ENCODE assay signal across 8 mouse cellular contexts in genomic region chr15:103285778-103286417, GRCm38 (mm10). TPM values are rescaled to one million over a fixed set of nuclear protein-coding genes. Genes with fewer than 3 reads are reported as not detected.
DNase-seq lines count a peak whose midpoint lies in the region; ATAC-seq and TF ChIP-seq lines count a peak whose summit lies in the region.

No protein-coding gene starts in this region.

- H3K9me3 ChIP-seq in kidney, embryonic 14.5 days (ENCODE audit: control insufficient read depth, low read length): no peaks in the 10 kb centered on the region
- no peaks in the 10 kb centered on the region for H3K9me3 ChIP-seq in midbrain, postnatal 0 days (ENCODE audit: low read length)

- no peaks in the 10 kb centered on the region for H3K27me3 ChIP-seq in kidney, embryonic 14.5 days (ENCODE audit: control insufficient read depth, insufficient read depth, low read length)
- H3K27me3 ChIP-seq in midbrain, postnatal 0 days (ENCODE audit: insufficient read depth, low read length): no peaks in the 10 kb centered on the region

- no peak overlapping the region for H3K4me3 ChIP-seq in kidney, embryonic 14.5 days (ENCODE audit: low read length)
- no peak overlapping the region for H3K4me3 ChIP-seq in midbrain, postnatal 0 days (ENCODE audit: low read depth, low read length)

- WGBS in kidney, embryonic 14.5 days: 74% methylated on average over 1 of the region's 1 CpGs
- WGBS in midbrain, postnatal 0 days: 61% methylated on average over 1 of the region's 1 CpGs

- H3K4me1 ChIP-seq in kidney, embryonic 14.5 days (ENCODE audit: control insufficient read depth, insufficient read depth, low read length): peaks cover 26% of the 10 kb centered on the region
- no peaks in the 10 kb centered on the region for H3K4me1 ChIP-seq in midbrain, postnatal 0 days (ENCODE audit: insufficient read depth, low read length)

- no peak overlapping the region for H3K9ac ChIP-seq in kidney, embryonic 14.5 days (ENCODE audit: low read depth, low read length)
- no peak overlapping the region for H3K9ac ChIP-seq in midbrain, postnatal 0 days (replicated peaks; ENCODE audit: low read length, poor library complexity, severe bottlenecking)

- H3K27ac ChIP-seq in kidney, embryonic 14.5 days (ENCODE audit: low read depth, low read length): no peak overlapping the region
- H3K27ac ChIP-seq in midbrain, postnatal 0 days (ENCODE audit: low read depth, low read length): peak overlapping the region; percentile 51

- TF ChIP-seq CTCF in midbrain, postnatal 0 days (IDR thresholded peaks at IDR 0.05): no peak

- DNase-seq in kidney, adult 18-20 months: peak; percentile 41
- peak; percentile 80 to 83 for DNase-seq in cerebellum, postnatal 14 days
- peak; percentile 58 for DNase-seq in gastrocnemius, postnatal 25 days
- peak; percentile 53 to 70 for DNase-seq in kidney, postnatal 25 days
- peak; percentile 81 for DNase-seq in midbrain, postnatal 0 days (ENCODE audit: low spot score)
- DNase-seq in urinary bladder, adult 18-20 months (ENCODE audit: low spot score in 2 of 2): no peak
- DNase-seq in thymus, postnatal 4 days: no peak

- no peak overlapping the region for H3K4me2 ChIP-seq in kidney, embryonic 14.5 days (replicated peaks; ENCODE audit: low read depth, low read length)
- no peak overlapping the region for H3K4me2 ChIP-seq in midbrain, postnatal 0 days (ENCODE audit: low read depth, low read length, poor library complexity, severe bottlenecking)

- peaks cover 16% of the 10 kb centered on the region for H3K36me3 ChIP-seq in kidney, embryonic 14.5 days (ENCODE audit: control insufficient read depth, insufficient read depth, low read length)
- H3K36me3 ChIP-seq in midbrain, postnatal 0 days (ENCODE audit: insufficient read depth, low read length): 0 out of 2 replicates have a peak, but pooled peaks cover 1% of the 10 kb centered on the region

- no peak for ATAC-seq in kidney, embryonic 14.5 days (ENCODE audit: low FRiP score, low TSS enrichment)
- peak; percentile 71 for ATAC-seq in midbrain, postnatal 0 days (ENCODE audit: low FRiP score)

RNA-seq across cellular contexts. Expression of gene Copz1, which starts 13.4 kb away (rescaled TPM):
- 290 and 322 TPM in 2 replicates for polyA plus RNA-seq in kidney, embryonic 14.5 days (2014; fragmentation: Nextera tagmentation; extraction: Ambion mirVana)
- 10 to 100 TPM; 31.4 to 32.3 TPM for total RNA-seq in gastrocnemius, postnatal 25 days (2021)
- total RNA-seq in midbrain, postnatal 0 days (2014; rRNA removed): 127 and 151 TPM in 2 replicates
- polyA plus RNA-seq in midbrain, postnatal 0 days (2015; fragmentation: Nextera tagmentation; extraction: Ambion mirVana): 178 and 184 TPM in 2 replicates

RNA-seq across cellular contexts. Expression of gene Gpr84, which starts 24.5 kb away (rescaled TPM):
- polyA plus RNA-seq in kidney, embryonic 14.5 days (2014; fragmentation: Nextera tagmentation; extraction: Ambion mirVana): 0.47 and 0.69 TPM in 2 replicates
- total RNA-seq in gastrocnemius, postnatal 25 days (2021): not detected
- total RNA-seq in midbrain, postnatal 0 days (2014; rRNA removed): 0.27 TPM in 1 of 2 replicates, not detected in the other
- polyA plus RNA-seq in midbrain, postnatal 0 days (2015; fragmentation: Nextera tagmentation; extraction: Ambion mirVana): 0.29 and 0.37 TPM in 2 replicates

RNA-seq across cellular contexts. Expression of gene Nfe2, which starts 27.7 kb away (rescaled TPM):
- 3.1 and 3.9 TPM in 2 replicates for polyA plus RNA-seq in kidney, embryonic 14.5 days (2014; fragmentation: Nextera tagmentation; extraction: Ambion mirVana)
- not detected for total RNA-seq in gastrocnemius, postnatal 25 days (2021)
- total RNA-seq in midbrain, postnatal 0 days (2014; rRNA removed): 0.99 and 3.2 TPM in 2 replicates
- 0.26 and 0.32 TPM in 2 replicates for polyA plus RNA-seq in midbrain, postnatal 0 days (2015; fragmentation: Nextera tagmentation; extraction: Ambion mirVana)

RNA-seq across cellular contexts. Expression of gene Hnrnpa1, which starts 45.7 kb away (rescaled TPM):
- polyA plus RNA-seq in kidney, embryonic 14.5 days (2014; fragmentation: Nextera tagmentation; extraction: Ambion mirVana): 1,180 and 1,314 TPM in 2 replicates
- total RNA-seq in gastrocnemius, postnatal 25 days (2021): 10 to 100 TPM; 82.8 to 89.0 TPM
- total RNA-seq in midbrain, postnatal 0 days (2014; rRNA removed): 142 and 190 TPM in 2 replicates
- 540 and 609 TPM in 2 replicates for polyA plus RNA-seq in midbrain, postnatal 0 days (2015; fragmentation: Nextera tagmentation; extraction: Ambion mirVana)

RNA-seq across cellular contexts. Expression of gene Cbx5, which starts 46.3 kb away (rescaled TPM):
- polyA plus RNA-seq in kidney, embryonic 14.5 days (2014; fragmentation: Nextera tagmentation; extraction: Ambion mirVana): 146 and 161 TPM in 2 replicates
- 10 to 100 TPM; 29.0 to 29.6 TPM for total RNA-seq in gastrocnemius, postnatal 25 days (2021)
- 190 and 229 TPM in 2 replicates for total RNA-seq in midbrain, postnatal 0 days (2014; rRNA removed)
- 101 and 106 TPM in 2 replicates for polyA plus RNA-seq in midbrain, postnatal 0 days (2015; fragmentation: Nextera tagmentation; extraction: Ambion mirVana)

Comparison
In these comparisons a context has a peak if more than half of its experiments do, and no peak if none do; other contexts are left out.
1. DNase-seq: peak in kidney, adult 18-20 months (single experiment), cerebellum, postnatal 14 days (2 of 2), gastrocnemius, postnatal 25 days (single experiment), kidney, postnatal 25 days (2 of 2) and midbrain, postnatal 0 days (single experiment); none in urinary bladder, adult 18-20 months (0 of 2) and thymus, postnatal 4 days (single experiment).